Mouse (Mus musculus) frontal cortex, postnatal 14 days (tissue): ENCODE results near the gene Pi4ka.

Experiments
- DNase-seq, 2 experiments: peaks; one replicate each; pipeline ENCODE4 v3.0.0; 2022; ENCODE audit warnings: low spot score in 2 of 2

Gene Pi4ka

GRCm38 (mm10) chr16:17405736-17406443, at the start of gene Pi4ka, which contains the start of gene Snap29:
TSS of gene Pi4ka (minus strand) at chr16:17406314.
TSS of gene Snap29 (plus strand) at chr16:17405986.
- peak; percentile 97 to 99 for DNase-seq

GRCm38 (mm10) chr16:17452373-17452715, 46.2 kb upstream of the Pi4ka start:
- no peak for DNase-seq

GRCm38 (mm10) chr16:17451541-17452372, 45.6 kb upstream of the Pi4ka start, which contains the start of gene Crkl:
TSS of gene Crkl (plus strand) at chr16:17451987.
- peak; percentile 94 to 97 for DNase-seq

GRCm38 (mm10) chr16:17432576-17432975, 26.5 kb upstream of the Pi4ka start:
- DNase-seq = no peak

GRCm38 (mm10) chr16:17423021-17423420, 16.9 kb upstream of the Pi4ka start:
- DNase-seq = no peak

- DNase-seq = no peak
Measured at GRCm38 (mm10) chr16:17410209-17410608, 4.1 kb upstream of the Pi4ka start.

GRCm38 (mm10) chr16:17409046-17409445, 2.9 kb upstream of the Pi4ka start:
- no peak for DNase-seq

- no peak for DNase-seq
Measured at GRCm38 (mm10) chr16:17406512-17407231, 558 bp upstream of the Pi4ka start.

- DNase-seq = peak; percentile 74 to 75
Measured at GRCm38 (mm10) chr16:17405271-17405696, 830 bp downstream of the Pi4ka start.

GRCm38 (mm10) chr16:17402855-17403254, 3.3 kb downstream of the Pi4ka start:
- no peak for DNase-seq

GRCm38 (mm10) chr16:17392784-17393183, 13.3 kb downstream of the Pi4ka start:
- no peak for DNase-seq

GRCm38 (mm10) chr16:17383594-17384326, 22.4 kb downstream of the Pi4ka start:
- DNase-seq = no peak

GRCm38 (mm10) chr16:17382306-17382705, 23.8 kb downstream of the Pi4ka start:
- no peak for DNase-seq

GRCm38 (mm10) chr16:17358787-17359186, 47.3 kb downstream of the Pi4ka start:
- no peak for DNase-seq

GRCm38 (mm10) chr16:17356031-17356430, 50.1 kb downstream of the Pi4ka start:
- DNase-seq = no peak

GRCm38 (mm10) chr16:17346766-17347165, 59.3 kb downstream of the Pi4ka start:
- no peak for DNase-seq

- no peak for DNase-seq
Measured at GRCm38 (mm10) chr16:17345813-17346155, 60.3 kb downstream of the Pi4ka start.

- no peak for DNase-seq
Measured at GRCm38 (mm10) chr16:17345141-17345812, 60.8 kb downstream of the Pi4ka start.

GRCm38 (mm10) chr16:17341847-17342246, 64.3 kb downstream of the Pi4ka start:
- DNase-seq = no peak

GRCm38 (mm10) chr16:17340705-17341104, 65.4 kb downstream of the Pi4ka start:
- no peak for DNase-seq

GRCm38 (mm10) chr16:17339701-17340100, 66.4 kb downstream of the Pi4ka start:
- DNase-seq = no peak
